Mouse (Mus musculus): ENCODE measurements around the gene Zc2hc1c. TPM values are rescaled to one million over a fixed set of nuclear protein-coding genes. Genes with fewer than 3 reads are reported as not detected.
A peak's percentile ranks its signal among the peaks of the same experiment; 100 is the strongest.

Zc2hc1c gene
- total and polyA plus RNA-seq, 3 experiments, result 0.08 to 0.13 TPM; not detected in 1

DNA sequence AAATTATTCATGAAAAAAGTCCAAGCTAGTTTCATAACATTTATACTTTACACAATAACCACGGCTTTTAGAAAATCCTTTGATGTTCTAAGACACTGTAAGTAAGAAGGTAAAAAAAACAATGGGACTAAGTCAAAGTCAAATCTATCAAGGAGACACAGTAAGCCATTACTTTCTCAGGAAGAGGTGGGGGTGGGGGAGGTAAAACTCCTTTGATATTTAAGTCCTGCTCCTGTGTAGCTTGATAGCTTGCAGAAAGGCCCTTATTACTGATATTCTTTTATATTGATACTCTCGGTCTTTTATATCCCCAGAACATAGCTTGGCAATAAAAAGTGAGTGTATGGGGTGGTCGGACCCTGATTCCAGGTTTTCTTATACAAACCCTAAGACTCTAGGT, 18.6 kb upstream of the Zc2hc1c start:
- Histone ChIP-seq H3K79me2 (replicated peaks; ENCODE audit: control insufficient read depth, extremely low read depth, insufficient read depth, poor library complexity, severe bottlenecking) (no peaks in the 10 kb centered on the region), H3K4me1 (ENCODE audit: control insufficient read depth in 1 of 2, insufficient read depth in 2 of 2) (peaks cover 4 to 41% of the 10 kb centered on the region in 2 experiments; a peak in 2 of 4 replicates), H3K27me3 (replicated peaks) (no peaks in the 10 kb centered on the region), H3K4me3 (replicated peaks in 1 of 3; ENCODE audit: low read depth in 2 of 3, low read length in 2 of 3, poor library complexity in 1 of 3) (peak overlapping the region; percentile 40 to 75 (median 61)), H3K4me2 (ENCODE audit: insufficient read depth, low read depth, poor library complexity, severe bottlenecking) (peak overlapping the region; percentile 72), H3K9ac (ENCODE audit: insufficient read depth, low read depth) (peak overlapping the region; percentile 86), H3K36me3 (replicated peaks in 1 of 2; ENCODE audit: control insufficient read depth in 1 of 2, insufficient read depth in 1 of 2, low read length in 1 of 2) (peaks cover 3 to 28% of the 10 kb centered on the region in 2 experiments), H3K9me3 (replicated peaks; ENCODE audit: low read length) (no peaks in the 10 kb centered on the region), H3K27ac (ENCODE audit: insufficient read depth, low read depth) (no peak overlapping the region)
- in situ Hi-C loops (cut with MboI; ENCODE audit: low pct_ligation_motif_present, low pct_unique_long_range_greater_than_20kb, low sequenced_read_pairs) (no loop called here), dilution Hi-C loops (cut with MboI; ENCODE audit: extremely low pct_ligation_motif_present, extremely low pct_unique_long_range_greater_than_20kb, low sequenced_read_pairs) (no loop called here)
- DNase-seq (ENCODE audit: extremely low read depth), result no peak
- TF ChIP-seq USF2 (conservative IDR thresholded peaks at IDR 0.05; ENCODE audit: low read depth, low read length) (no peak), MXI1 (IDR thresholded peaks at IDR 0.05; ENCODE audit: low read depth, low read length) (no peak), CHD2 (IDR thresholded peaks at IDR 0.05; ENCODE audit: low read length) (peak; percentile 48; the same call in 1 of the 2 replicates), UBTF (IDR thresholded peaks at IDR 0.05; ENCODE audit: low read depth, low read length) (no peak), MAZ (IDR thresholded peaks at IDR 0.05; ENCODE audit: low read depth, low read length) (no peak)

DNA sequence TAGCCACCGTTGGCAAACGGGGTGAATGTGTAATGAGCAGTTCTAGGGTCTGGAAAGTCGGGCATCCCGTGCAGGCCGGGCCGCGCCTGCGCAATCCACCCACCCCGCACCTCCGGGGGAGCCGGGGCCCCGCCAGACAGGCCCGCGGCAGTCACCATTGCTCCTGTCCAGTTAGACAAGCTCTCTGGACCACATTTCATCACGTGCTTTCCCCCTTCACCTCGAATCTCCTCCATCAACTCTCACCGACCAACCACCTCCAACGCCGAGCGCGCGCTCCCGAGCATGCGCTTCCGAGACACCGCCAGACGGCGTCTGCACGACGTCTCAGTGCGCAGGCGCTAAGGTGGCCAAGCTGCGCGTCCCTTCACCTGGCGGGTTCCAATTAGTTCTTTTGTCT, 18.1 kb upstream of the Zc2hc1c start, which contains the start of gene Mlh3:
Gene Mlh3 (minus strand): TSS at position 281 of the 400 bp plus-strand sequence.
- Histone ChIP-seq H3K4me1 (ENCODE audit: control insufficient read depth in 1 of 2, insufficient read depth in 2 of 2) (peaks cover 4 to 41% of the 10 kb centered on the region in 2 experiments; a peak in 2 of 4 replicates), H3K79me2 (replicated peaks; ENCODE audit: control insufficient read depth, extremely low read depth, insufficient read depth, poor library complexity, severe bottlenecking) (no peaks in the 10 kb centered on the region), H3K9ac (ENCODE audit: insufficient read depth, low read depth) (peak within 1 kb of the TSS; percentile 86), H3K36me3 (replicated peaks in 1 of 2; ENCODE audit: control insufficient read depth in 1 of 2, insufficient read depth in 1 of 2, low read length in 1 of 2) (peaks cover 3 to 31% of the 10 kb centered on the region in 2 experiments), H3K9me3 (replicated peaks; ENCODE audit: low read length) (no peaks in the 10 kb centered on the region), H3K27ac (ENCODE audit: insufficient read depth, low read depth) (peak within 1 kb of the TSS; percentile 37), H3K4me3 (replicated peaks in 1 of 3; ENCODE audit: low read depth in 2 of 3, low read length in 2 of 3, poor library complexity in 1 of 3) (peak within 1 kb of the TSS; percentile 40 to 75 (median 61)), H3K27me3 (replicated peaks) (no peaks in the 10 kb centered on the region), H3K4me2 (ENCODE audit: insufficient read depth, low read depth, poor library complexity, severe bottlenecking) (peak within 1 kb of the TSS; percentile 72)
- dilution Hi-C loops (cut with MboI; ENCODE audit: extremely low pct_ligation_motif_present, extremely low pct_unique_long_range_greater_than_20kb, low sequenced_read_pairs), result no loop called here
- peak; percentile 84 for DNase-seq (ENCODE audit: extremely low read depth)
- in situ Hi-C loops (cut with MboI; ENCODE audit: low pct_ligation_motif_present, low pct_unique_long_range_greater_than_20kb, low sequenced_read_pairs), result no loop called here
- TF ChIP-seq ETS1 (conservative IDR thresholded peaks at IDR 0.05; ENCODE audit: low read depth, low read length) (no peak; the same call in 1 of the 2 replicates), CTCF (conservative IDR thresholded peaks at IDR 0.05 in 1 of 2, IDR thresholded peaks at IDR 0.05 in 1 of 2; ENCODE audit: low read depth in 2 of 2, low read length in 2 of 2) (peak in 1 of 2 experiments; percentile 41; a peak in 1 of 4 replicates), JUND (conservative IDR thresholded peaks at IDR 0.05; ENCODE audit: low read depth, low read length) (no peak), POLR2AphosphoS2 (IDR thresholded peaks at IDR 0.05; ENCODE audit: low read depth, low read length) (no peak), ZC3H11A (IDR thresholded peaks at IDR 0.05; ENCODE audit: low read depth, low read length) (no peak), CHD1 (IDR thresholded peaks at IDR 0.05; ENCODE audit: low read depth, low read length) (no peak), BHLHE40 (IDR thresholded peaks at IDR 0.05; ENCODE audit: low read depth, low read length) (peak; percentile 80), RAD21 (IDR thresholded peaks at IDR 0.05; ENCODE audit: low read depth, low read length) (no peak; the same call in 1 of the 2 replicates), POLR2A (IDR thresholded peaks at IDR 0.05; ENCODE audit: low read depth, low read length) (peak; percentile 78), NRF1 (IDR thresholded peaks at IDR 0.05; ENCODE audit: low read depth, low read length) (peak; percentile 97), KAT2A (IDR thresholded peaks at IDR 0.05; ENCODE audit: insufficient replicate concordance, low read length) (0 out of 2 replicates have a peak, but pooled peaks have one; percentile 58), USF2 (conservative IDR thresholded peaks at IDR 0.05; ENCODE audit: low read depth, low read length) (peak; percentile 16; the same call in 1 of the 2 replicates), MXI1 (IDR thresholded peaks at IDR 0.05; ENCODE audit: low read depth, low read length) (no peak), MAZ (IDR thresholded peaks at IDR 0.05; ENCODE audit: low read depth, low read length) (no peak), TCF12 (IDR thresholded peaks at IDR 0.05; ENCODE audit: low read depth, low read length) (peak; percentile 58; the same call in 1 of the 2 replicates), HCFC1 (IDR thresholded peaks at IDR 0.05; ENCODE audit: low read depth, low read length) (peak; percentile 54), EP300 (IDR thresholded peaks at IDR 0.05; ENCODE audit: low read length) (no peak), PAX5 (IDR thresholded peaks at IDR 0.05; ENCODE audit: low read length) (no peak), E2F4 (IDR thresholded peaks at IDR 0.05; ENCODE audit: insufficient replicate concordance, low read depth, low read length) (0 out of 2 replicates have a peak, but pooled peaks have one; percentile 43), UBTF (IDR thresholded peaks at IDR 0.05; ENCODE audit: low read depth, low read length) (no peak), NELFE (IDR thresholded peaks at IDR 0.05; ENCODE audit: low read depth, low read length) (peak; percentile 72), GABPA (IDR thresholded peaks at IDR 0.05; ENCODE audit: insufficient replicate concordance, low read depth, low read length) (no peak), MAFK (IDR thresholded peaks at IDR 0.05; ENCODE audit: insufficient replicate concordance, low read length) (no peak), USF1 (IDR thresholded peaks at IDR 0.05; ENCODE audit: low read depth, low read length) (peak; percentile 50), IRF4 (IDR thresholded peaks at IDR 0.05; ENCODE audit: low read depth, low read length) (peak; percentile 34; the same call in 1 of the 2 replicates), CHD2 (IDR thresholded peaks at IDR 0.05; ENCODE audit: low read length) (no peak), JUN (IDR thresholded peaks at IDR 0.05; ENCODE audit: insufficient read depth, low read depth, low read length) (no peak), TBP (conservative IDR thresholded peaks at IDR 0.05; ENCODE audit: low read depth, low read length) (0 out of 2 replicates have a peak, but pooled peaks have one; percentile 38), ZKSCAN1 (IDR thresholded peaks at IDR 0.05; ENCODE audit: borderline replicate concordance, low read depth, low read length) (no peak), ELF1 (IDR thresholded peaks at IDR 0.05; ENCODE audit: low read depth, low read length) (peak; percentile 46; the same call in 1 of the 2 replicates), MYC (IDR thresholded peaks at IDR 0.05; ENCODE audit: low read depth, low read length) (peak; percentile 61; the same call in 1 of the 2 replicates)
